Mouse (Mus musculus): ENCODE results near the gene Tfeb.

GRCm38 (mm10) chr17:47726566-47726965 is 10.3 kb upstream of the Tfeb start, which contains the start of gene Pgc:
- no peak for TF ChIP-seq CTCF (IDR thresholded peaks at IDR 0.05; ENCODE audit: borderline replicate concordance, extremely low read depth, insufficient read depth, insufficient read length)
- TF ChIP-seq POLR2A (IDR thresholded peaks at IDR 0.05; ENCODE audit: borderline replicate concordance, extremely low read depth, insufficient read depth, insufficient read length, poor library complexity, severe bottlenecking): no peak
